Mouse (Mus musculus) megakaryocyte, embryonic 14.5 days (primary cell): ENCODE measurements around the gene Olfr767.
"Not testable (repeated sequence)": the region's sequence is repeated elsewhere in the genome, so short reads cannot be mapped to it uniquely, and the experiment has no call there.

Experiments
- FLI1 ChIP-seq: IDR thresholded peaks from 2 replicates; pipeline ENCODE4 v1.6.1; 2012; ENCODE audit warnings: low read length, inconsistent platforms, mixed read lengths
- GATA1 ChIP-seq: IDR thresholded peaks from 3 replicates; pipeline ENCODE4 v1.6.1; 2012; ENCODE audit warnings: mixed read lengths, low read length, inconsistent platforms, borderline replicate concordance

- TF ChIP-seq GATA1, FLI1: not testable (repeated sequence)
Measured at GRCm38 (mm10) chr10:129049898-129050297, 32.8 kb downstream of the Olfr767 start, which contains the start of gene Olfr765.
